Mouse (Mus musculus): ENCODE measurements around the gene Tnip1. TPM values are rescaled to one million over a fixed set of nuclear protein-coding genes. Genes with fewer than 3 reads are reported as not detected.
"Not testable (repeated sequence)": the region's sequence is repeated elsewhere in the genome, so short reads cannot be mapped to it uniquely, and the experiment has no call there.

Gene Tnip1
- total RNA-seq, 2 experiments from 2014 or later: 29.5 to 33.7 TPM

DNA sequence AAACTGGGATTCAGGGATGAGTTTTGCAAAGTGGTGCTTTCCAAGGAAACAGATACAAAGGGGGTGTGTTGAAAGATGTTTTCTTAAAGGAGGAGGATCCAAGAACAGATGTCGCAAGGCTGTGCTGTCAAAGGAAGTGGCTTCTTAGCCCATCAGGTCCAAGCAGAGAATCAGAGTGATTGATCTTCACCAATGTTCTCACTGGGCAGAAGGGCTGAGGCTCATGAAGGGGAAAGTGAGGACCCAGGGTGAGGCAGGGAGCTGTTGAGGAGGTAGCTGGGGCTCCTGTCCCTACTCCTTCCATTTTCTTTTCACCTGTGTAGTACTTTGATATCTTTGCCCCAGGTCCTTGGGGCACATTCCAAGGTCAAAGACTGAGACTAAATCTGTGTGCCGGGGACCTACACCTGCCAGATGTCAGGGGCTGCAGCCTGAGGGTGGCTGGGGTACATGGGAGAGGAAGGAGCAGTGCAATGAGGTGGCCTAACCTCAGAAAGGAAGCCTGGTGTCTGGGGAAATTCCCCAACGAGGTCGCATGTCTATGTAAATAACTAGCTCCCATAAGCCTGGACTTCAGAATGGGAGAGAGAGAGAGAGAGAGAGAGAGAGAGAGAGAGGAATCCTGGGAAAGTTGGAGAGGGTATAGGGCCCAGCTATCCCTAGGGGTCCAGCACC is 9.5 kb upstream of the Tnip1 start:
- DNase-seq: no peak

DNA sequence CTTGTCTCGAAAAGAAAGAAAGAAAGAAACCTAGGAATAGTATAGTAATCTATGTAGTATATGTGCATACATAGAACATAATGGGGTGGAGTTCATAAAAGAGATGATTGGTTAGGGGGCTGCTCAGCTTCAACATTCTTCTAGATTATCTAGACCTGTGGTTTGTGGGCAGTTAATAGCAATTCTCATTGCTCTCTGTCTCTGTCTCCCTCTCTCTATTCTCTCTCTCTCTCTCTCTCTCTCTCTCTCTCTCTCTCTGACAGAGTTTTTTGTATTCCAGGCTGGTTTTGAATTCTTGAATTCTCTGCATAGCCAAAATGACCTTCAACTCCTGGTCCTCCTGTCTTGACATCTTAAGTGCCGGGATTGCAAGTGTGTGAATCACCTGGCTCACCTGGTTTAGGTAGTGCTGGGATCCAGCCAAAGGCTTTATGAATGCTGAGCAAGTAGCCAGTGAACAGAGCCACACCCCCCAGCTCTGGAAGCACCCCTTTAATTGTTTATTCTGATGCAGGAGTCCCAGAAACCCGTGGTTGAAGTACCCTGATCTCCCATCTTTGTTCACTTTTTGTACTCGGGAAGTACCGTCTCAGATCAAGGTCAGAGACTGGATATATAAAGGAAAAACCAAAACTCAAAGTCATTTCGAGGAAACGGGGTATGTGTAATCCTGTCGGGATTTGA is 8.8 kb upstream of the Tnip1 start:
- DNase-seq: no peak

DNA sequence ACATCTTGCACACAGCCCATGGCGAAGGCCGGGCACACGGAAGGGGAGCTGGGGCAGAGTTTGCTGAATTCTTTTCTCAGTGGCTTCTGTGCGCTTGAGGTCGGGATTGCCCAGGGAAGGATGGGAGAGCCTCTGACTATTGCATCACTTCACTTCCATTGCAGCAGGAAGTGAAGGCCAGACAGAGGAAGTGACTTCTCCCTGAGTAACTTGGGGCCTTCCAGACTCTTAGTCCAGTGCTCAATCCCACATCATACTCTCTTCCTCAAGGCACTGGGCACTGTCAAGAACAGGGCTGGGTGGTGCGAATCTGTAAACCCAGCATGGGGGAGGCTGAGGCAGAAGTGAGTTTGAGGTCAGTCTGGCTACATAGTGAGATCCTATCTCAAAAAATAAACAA is 2.5 kb upstream of the Tnip1 start:
- no peak for DNase-seq

DNA sequence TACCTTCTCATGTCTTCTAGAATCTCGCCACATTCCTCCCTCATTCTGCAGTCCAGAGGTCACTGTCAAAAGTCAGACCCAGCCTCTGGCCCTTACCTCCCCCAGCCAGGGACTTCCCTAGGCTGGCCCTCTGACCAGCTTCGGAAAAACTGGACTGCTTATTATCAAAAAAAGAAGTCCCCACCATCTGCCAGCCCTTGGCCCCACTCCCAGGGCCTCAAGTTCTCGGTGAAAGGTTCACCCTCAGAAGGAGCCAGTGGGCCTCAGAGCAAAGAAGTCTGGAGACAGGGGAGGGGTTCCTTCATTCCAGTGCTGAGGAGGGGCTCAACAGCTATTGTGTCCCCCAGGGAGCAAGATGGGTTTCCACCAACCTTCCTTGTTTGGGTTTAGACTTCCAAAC is 796 bp downstream of the Tnip1 start:
- no peak for DNase-seq

DNA sequence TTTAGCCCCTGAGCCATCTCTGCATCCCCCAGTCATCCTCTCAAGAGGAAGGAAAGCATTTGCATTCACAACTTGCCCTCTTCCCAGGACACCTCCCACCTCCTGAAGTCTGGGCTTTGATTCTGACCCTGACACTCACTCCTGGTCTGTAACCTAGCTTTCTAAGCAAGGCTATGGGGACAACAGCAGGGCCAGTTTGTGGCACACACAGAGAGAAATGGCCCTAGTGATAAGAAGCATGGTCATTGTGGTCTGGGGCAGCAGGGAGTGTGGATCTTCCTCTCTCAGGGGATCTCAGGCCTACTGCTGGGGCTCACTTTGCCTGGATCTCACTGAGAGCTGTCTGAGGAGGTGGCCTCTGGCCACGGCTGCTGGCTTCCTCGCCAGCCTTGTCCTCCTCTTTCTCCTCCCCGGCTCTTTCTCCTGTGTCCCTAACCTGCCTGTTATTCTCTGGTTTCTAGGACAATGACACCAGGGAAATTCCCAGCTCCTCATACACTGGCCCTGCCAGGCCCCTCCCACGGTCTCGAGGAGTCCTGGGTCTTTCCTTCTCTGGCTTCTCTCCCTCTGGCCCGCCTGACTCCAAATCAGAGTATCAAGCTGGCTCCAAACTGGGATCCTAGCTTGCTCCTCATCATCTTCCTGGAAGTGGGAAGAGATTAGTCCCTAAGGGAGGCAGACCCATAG is 1.4 kb downstream of the Tnip1 start:
- no peak for DNase-seq

DNA sequence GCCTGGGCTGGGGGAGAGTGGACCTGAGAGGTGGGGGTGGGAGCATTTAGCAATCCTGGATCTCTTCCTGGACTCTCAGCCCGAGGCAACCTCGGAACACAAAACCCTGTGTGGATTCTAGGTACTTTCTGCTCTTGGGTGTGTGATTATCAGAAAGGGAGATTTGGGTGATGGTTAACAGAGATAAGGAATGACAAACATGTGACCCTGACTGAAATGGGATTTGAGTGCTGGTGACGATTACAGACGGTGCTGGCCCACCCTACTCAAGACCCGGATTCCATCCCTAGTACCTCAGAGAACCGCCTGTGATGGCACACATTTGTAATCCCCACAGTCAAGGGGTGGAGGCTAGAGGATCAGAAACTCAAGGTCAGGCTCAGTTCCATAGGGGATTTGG is 2.5 kb downstream of the Tnip1 start:
- no peak for DNase-seq

DNA sequence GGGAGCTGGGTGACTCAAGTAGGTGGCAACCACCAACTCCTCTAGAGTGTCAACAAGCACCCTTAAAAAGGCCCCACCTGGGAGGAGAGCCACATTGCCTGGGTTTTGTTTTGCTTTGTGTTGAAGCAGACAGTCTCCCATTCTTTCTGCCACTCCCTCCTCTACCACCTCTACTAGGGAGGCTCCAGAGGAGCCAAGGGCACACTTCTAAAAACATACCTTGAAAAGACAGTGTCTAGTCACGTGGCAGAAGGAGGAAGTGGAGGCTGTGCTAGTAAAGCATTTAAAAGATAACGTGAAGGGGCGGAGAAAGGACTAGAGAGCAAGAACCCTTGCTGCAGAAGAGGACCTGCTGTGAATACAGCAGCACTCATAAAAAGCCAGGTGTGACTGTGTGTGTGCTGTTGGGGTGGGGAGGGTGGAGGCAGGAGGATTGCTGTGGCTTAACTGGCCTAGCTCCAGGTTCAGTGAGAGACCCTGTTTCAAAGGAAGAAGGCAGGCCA is 4.1 kb downstream of the Tnip1 start:
- DNase-seq: no peak

DNA sequence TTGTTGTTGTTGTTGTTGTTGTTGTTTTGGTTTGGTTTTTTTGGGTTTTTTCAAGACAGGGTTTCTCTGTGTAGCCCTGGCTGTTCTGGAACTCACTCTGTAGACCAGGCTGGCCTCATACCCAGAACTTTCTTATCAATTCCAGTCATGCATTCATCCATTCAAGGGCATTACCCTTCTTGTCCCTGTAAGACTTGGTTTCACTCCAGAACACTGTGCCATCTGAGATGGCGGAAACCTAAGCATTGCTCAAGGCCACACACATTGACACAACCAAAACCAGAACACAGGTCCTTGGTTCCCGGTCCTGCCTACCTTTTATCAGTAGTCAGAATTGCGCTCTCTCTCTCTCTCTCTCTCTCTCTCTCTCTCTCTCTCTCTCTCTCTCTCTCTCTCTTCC is 5.0 kb downstream of the Tnip1 start:
- DNase-seq: not testable (repeated sequence)

DNA sequence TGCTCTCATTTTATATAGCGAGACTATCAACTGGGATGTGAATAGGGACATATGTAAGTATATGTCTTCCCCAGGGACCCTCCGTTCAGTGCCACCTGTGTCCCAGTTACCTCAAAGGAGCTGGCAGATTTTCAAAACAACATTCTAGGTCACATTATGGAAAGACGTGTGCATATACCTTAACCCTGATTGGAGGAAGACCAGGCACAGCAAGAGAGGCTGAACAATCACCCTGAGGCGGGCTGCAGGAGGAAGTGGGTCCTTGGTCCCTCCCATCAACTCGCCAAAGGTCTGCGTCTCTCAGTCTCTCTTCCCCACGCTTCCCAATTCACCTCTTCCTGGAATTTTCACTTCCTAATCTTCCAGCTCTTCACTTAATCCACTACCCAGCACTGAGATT is 5.8 kb downstream of the Tnip1 start:
- DNase-seq: no peak

DNA sequence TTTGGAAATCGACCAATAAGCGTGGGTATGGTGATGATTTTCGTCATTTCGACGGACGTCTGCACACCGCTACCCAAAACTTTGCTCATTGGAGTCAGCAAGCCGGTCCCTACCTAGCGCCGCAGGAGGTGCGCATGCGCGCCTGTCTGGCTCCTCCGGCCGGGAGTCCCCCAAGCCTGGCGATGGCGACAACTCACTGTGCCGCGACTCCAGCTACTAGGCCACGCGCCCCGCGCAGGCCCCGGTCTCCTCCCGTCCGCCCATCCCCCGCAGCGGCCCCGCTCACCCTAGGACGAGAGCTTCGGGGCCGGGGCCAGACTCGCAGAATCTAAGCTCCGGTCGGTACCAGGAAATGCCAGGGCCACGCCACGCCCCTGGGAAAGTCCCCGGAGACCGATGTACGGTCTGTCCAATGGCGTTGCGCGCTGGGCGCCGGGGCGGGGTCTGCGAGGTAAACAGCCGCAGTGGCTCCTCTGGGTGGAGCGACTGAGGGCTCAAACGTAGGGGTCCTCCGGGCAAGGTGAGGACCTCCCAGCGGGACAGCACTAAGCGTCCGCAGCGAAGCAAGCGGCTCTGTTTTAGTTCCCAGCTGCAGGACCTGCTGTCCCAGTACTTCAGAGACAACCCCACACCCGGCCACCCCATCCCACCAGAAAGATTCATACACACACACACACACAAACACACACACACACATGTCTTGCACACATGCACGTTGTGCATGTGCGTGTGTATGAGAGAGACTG is 6.8 kb downstream of the Tnip1 start:
- peak; percentile 99 for DNase-seq

DNA sequence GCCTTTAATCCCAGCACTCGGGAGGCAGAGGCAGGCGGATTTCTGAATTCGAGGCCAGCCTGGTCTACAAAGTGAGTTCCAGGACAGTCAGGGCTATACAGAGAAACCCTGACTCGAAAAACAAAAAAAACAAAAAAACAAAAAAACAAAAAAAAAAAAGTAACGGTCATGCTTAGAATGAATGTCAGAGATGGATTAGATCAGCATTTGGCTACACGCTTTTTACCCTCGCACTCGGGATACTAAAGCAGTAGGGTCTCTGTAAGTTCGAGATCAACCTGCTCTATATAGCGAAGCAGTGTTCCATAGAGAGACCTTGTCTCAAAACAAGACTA is 7.3 kb downstream of the Tnip1 start:
- not testable (repeated sequence) for DNase-seq

DNA sequence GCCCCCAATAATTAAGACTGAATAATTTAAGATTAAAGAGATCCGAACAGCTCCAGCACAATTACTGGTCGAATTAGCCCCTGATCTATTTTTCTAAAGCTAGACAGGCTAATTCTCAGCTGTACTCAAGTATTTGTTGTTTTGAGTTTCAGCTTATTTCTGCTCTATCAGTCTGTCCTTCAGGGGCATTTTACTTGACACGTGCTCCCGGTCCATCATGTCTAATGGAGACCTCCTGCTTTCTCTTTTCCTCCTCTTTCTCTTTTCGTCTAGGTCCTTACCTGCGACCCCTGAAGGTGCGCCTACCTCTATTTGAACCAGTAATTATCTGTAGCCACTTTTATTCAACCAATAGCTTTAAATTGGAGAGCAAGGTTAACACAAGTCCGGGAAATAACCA is 8.0 kb downstream of the Tnip1 start:
- DNase-seq: no peak

DNA sequence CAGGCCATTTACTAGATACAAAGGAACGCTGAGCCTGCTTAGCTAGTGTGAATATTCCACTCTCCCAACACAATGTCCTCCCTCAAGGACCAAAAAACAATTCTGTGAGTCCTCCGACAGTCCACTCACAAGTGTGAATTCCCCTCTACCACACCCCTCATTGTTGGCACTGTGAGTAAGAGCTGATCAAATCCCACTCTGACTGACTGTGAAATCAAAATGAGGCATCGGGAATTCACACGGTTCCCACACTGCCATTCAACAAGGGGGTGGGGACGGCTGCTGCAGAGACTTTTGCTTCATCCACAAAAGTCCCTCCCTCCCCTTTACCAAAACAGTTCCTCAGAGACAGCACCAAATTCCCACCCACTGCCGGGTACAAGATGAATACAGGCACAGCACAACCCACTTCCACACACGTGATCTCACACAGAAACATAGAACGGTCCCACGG is 8.7 kb downstream of the Tnip1 start:
- DNase-seq: no peak

DNA sequence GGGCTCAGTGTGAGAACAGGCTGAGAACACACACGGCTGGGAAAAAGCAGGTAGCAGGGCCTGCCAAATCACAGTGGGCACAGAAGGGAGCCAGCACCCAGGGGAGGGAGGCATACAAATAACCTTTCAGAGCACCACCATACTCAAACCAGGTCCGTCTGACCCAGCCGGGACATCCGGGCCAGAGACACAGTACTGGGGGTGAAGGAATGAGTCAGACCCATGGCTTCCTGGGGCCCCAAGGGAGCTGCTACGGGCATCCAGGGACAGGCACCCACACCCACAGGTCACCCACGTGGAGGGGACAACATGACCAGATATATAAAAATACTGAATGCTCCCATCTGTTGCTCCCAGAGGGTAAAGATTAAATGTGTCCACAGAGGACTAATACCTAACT is 10.1 kb downstream of the Tnip1 start:
- DNase-seq: no peak

DNA sequence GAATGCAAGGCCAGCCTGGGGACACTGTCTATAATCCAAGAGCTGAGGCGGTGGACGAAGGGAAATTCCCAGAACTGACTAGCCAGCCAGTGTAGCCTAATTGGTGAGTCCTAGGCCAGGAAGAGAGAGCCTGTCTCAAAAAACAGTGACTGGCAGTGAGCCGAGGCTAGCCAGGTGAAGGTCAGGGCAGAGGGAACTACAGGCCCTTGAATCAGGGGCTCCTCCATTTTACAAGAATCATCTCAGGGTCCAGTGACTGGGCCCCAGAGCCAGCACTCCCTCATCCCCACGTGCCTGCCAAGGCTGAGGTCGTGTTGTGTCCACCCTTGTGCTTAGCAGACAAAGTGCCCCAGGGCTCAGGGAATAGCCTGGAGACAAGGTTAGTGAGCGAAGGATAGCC is 12.0 kb downstream of the Tnip1 start:
- no peak for DNase-seq

DNA sequence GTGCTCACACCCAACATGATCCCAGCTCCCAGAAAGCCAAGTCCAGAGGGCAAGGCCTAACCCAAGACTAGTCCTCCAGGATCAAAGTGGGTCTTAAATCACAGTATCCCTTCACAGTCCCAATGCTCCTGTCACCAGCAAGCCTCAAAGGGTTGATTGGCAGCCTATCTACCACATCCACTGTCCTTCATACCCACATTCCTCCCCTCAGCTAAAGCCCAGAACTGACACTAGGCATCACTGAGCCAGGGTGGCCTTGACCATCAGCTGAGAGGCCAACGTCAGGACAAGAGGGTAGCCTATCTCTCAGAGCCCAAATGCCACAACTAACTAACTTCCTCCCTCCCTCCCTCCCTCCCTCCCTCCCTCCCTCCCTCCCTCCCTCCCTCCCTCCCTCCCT is 13.0 kb downstream of the Tnip1 start:
- no peak for DNase-seq

DNA sequence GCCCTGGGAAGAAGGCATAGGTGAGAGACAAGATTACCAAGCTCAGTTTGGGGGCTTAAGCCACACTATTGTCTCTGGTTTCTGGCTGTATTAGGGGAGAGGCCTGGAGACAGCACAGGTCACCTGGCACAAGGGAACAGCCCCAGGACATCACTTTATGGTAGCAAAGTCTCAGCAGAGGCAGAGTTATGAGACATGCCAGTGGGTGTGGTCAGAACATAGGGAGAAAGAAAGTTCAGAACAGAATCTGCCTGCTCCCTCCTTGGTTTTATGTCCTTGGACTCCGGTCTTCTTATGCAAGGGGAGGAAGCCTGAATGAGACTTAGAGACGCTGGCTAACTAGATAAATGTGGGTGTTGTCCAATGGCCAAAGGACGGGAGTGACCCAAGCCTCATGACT is 18.0 kb downstream of the Tnip1 start:
- no peak for DNase-seq

DNA sequence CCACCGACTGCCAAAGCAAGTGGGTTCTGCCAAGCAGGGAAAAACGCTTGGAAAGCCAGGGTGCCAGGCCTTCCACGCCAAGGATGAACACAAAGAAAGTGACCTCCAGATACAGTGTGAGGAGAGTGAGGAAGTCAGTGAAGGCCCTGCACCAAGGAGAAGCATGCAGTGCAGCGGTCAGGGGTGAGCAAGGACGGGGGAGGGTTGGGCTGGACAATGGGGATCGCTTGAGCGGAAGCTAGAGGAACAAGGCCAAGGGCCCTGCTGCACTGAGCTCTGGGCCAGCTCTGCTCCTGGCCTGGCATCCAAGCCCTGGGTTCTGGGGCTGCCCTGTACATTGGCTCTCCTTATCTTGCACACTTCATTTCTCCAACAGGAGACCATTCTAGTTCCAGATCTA is 22.7 kb downstream of the Tnip1 start:
- DNase-seq: no peak

DNA sequence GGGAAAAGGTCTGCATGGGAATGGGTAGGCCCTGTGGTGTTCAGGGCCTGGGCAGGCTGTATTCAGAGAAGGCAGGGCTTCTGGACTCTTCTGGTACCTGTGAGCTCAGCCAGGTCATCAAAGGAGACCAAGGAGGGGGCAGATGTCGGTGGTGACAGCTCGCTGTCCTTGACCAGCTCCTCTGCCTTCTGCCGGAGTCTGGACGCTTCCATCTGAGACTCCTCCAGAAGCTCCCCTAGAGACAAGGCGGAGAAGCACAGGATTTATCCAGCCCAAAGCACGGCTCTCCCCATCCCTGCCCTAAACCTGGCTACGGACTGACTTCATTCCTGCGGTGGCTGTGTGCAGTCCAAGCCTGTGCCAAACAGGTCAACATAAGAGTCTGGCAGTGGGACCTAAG is 23.2 kb downstream of the Tnip1 start:
- DNase-seq: no peak

DNA sequence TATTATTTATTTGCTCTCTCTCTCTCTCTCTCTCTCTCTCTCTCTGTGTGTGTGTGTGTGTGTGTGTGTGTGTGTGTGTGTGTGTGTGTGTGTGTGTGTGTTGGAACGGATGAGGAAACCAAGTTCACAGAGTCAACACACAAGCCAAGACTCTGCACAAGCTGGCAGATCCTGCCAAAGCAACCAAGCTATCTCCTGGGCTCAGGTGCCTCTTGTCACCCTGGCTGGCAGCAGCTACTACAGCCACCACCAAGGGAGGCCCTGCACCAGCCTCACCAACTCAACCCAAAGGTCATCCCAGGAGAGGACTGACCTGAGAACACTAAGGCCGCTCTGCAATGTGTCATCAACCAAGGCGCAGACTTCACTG is 26.0 kb downstream of the Tnip1 start:
- no peak for DNase-seq

DNA sequence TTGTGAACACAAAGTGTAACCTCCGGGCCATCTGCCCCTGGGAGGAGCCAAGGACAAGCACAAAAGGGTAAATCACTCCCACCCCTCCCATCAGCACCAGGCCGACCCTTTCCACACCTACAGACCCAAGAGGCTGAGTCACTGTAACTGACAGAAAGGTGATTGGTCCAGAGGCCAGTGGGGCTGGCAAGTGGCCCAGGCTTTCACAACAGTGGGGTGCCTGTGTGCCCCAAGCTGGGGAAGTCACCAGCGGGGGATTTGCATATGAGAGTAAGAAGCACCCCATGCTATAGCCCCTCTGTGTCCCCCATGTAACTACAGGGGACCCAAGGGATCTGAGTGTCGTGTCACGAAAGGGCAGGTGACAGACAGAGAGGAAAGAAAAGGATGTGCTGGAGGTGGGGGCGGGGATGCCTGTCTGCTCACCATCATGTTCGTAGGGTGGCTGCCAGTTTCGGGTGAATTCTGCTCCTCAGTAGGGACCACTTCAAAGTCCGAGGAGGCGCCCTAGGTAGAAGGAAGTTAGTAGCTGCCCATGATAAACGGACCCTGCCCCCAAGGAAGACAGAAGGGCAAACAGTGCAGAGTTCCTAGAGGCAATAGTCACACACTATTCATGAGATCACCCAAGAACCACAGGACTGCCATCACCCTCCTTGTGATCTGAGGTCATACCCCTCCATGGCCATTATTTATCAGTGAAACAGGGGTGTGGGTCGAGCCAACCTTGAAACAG is 26.5 kb downstream of the Tnip1 start:
- no peak for DNase-seq

DNA sequence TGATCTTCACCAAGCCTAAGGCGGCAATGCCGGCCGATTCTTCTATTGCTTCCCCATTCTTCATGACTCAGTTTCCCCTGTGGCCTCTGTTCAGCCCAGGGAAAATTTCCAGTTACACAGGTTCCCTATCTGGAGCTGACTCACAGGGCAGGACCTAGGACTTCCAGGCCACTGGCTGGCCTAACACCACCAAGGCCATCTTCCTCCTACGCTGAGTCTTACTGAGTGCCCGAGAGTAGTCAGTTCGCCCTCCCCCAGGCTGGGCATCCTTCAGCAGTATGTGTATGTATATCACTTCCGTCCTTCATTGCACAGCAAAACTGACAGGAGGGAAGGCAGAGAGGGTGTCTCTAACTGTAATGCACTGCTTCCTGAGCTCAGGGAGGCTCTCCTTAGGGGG is 28.5 kb downstream of the Tnip1 start:
- no peak for DNase-seq

DNA sequence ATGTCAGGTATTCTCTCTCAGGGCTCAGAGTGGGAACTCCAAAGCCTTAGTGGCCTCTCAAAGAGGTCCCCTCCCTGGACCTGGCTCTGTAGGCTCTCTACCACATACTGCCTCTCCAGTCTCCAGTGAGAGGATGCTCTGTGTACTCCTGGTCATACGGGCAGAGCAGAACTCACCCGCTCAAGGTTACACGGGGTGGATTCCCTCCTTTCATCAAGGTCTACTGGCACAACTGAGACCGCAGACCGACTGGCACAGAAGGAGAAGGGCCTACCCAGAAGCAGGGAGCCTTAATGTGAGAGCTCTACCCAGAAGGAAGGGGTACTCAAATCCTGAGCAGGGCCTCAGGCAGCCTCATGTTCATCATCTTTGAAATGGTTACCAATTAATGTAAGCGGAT is 30.2 kb downstream of the Tnip1 start:
- DNase-seq: no peak
